Mouse (Mus musculus): Measurements from ENCODE around the gene Myo5a. TPM values are rescaled to one million over a fixed set of nuclear protein-coding genes. Genes with fewer than 3 reads are reported as not detected.

Gene Myo5a
- total RNA-seq, 2 experiments from 2014 or later = 23.9 to 30.5 TPM

GRCm38 (mm10) chr9:75248874-75249273 lies 178.1 kb downstream of the Myo5a start:
- no peak for DNase-seq

GRCm38 (mm10) chr9:75253158-75253557 lies 182.3 kb downstream of the Myo5a start:
- DNase-seq = peak; percentile 15

- no peak for DNase-seq
Measured at GRCm38 (mm10) chr9:75253766-75254165, 183.0 kb downstream of the Myo5a start.

GRCm38 (mm10) chr9:75254196-75254955 lies 183.6 kb downstream of the Myo5a start:
- DNase-seq = peak; percentile 41

- DNase-seq = no peak
Measured at GRCm38 (mm10) chr9:75255820-75256545, 185.2 kb downstream of the Myo5a start.

GRCm38 (mm10) chr9:75258792-75259191 lies 188.0 kb downstream of the Myo5a start:
- DNase-seq = no peak

GRCm38 (mm10) chr9:75259656-75260055 lies 188.8 kb downstream of the Myo5a start:
- DNase-seq = no peak

GRCm38 (mm10) chr9:75261332-75261872 lies 190.6 kb downstream of the Myo5a start:
- DNase-seq = no peak

GRCm38 (mm10) chr9:75262235-75262826 lies 191.5 kb downstream of the Myo5a start:
- DNase-seq = no peak

- DNase-seq = no peak
Measured at GRCm38 (mm10) chr9:75264008-75264718, 193.3 kb downstream of the Myo5a start.

- no peak for DNase-seq
Measured at GRCm38 (mm10) chr9:75267147-75267546, 196.3 kb downstream of the Myo5a start.

GRCm38 (mm10) chr9:75270382-75270781 lies 199.6 kb downstream of the Myo5a start:
- no peak for DNase-seq

GRCm38 (mm10) chr9:75271539-75271938 lies 200.7 kb downstream of the Myo5a start:
- no peak for DNase-seq

Other genes with a start within 250 kb of the Myo5a start
- 1 to 10 TPM; 1.1 to 4.8 TPM for gene Onecut1, start 209.1 kb upstream of the Myo5a start, total RNA-seq (2021)
- gene Fam214a, start 118.1 kb upstream of the Myo5a start, total RNA-seq (2021) = 10 to 100 TPM; 76.1 to 81.3 TPM
- 100 to 1,000 TPM; 232 to 259 TPM for gene Arpp19, start 33.4 kb upstream of the Myo5a start, total RNA-seq (2021)
- 1 to 10 TPM; 5.7 to 9.4 TPM for gene Myo5c, start 161.0 kb downstream of the Myo5a start, total RNA-seq (2021)
- gene Gnb5, start 235.3 kb downstream of the Myo5a start, total RNA-seq (2021) = 10 to 100 TPM; 29.1 to 32.4 TPM